Mouse (Mus musculus) kidney, adult 9 months (tissue): ENCODE data around the gene Gm28035.
A peak's percentile ranks its signal among the peaks of the same experiment; 100 is the strongest.

Experiments used
- DNase-seq: peaks from one replicate; pipeline ENCODE4 v3.0.0; 2022

The Gm28035 gene

GRCm38 (mm10) chr2:30261921-30262839 is 21.8 kb downstream of the Gm28035 start:
- DNase-seq: no peak

GRCm38 (mm10) chr2:30262840-30263441 is 22.6 kb downstream of the Gm28035 start:
- peak; percentile 89 for DNase-seq

GRCm38 (mm10) chr2:30263811-30264210 is 23.4 kb downstream of the Gm28035 start:
- DNase-seq: no peak

GRCm38 (mm10) chr2:30264671-30265519 is 24.5 kb downstream of the Gm28035 start:
- DNase-seq: peak; percentile 57

- peak; percentile 91 for DNase-seq
Measured at GRCm38 (mm10) chr2:30265767-30266253, 25.4 kb downstream of the Gm28035 start, which contains the start of gene Phyhd1. Phyhd1 (plus strand) TSS chr2:30266203.

GRCm38 (mm10) chr2:30266392-30266941 is 26.1 kb downstream of the Gm28035 start:
- DNase-seq: peak; percentile 96

- DNase-seq: no peak
Measured at GRCm38 (mm10) chr2:30267466-30267865, 27.1 kb downstream of the Gm28035 start.

- DNase-seq: no peak
Measured at GRCm38 (mm10) chr2:30268371-30268770, 28.0 kb downstream of the Gm28035 start.

- no peak for DNase-seq
Measured at GRCm38 (mm10) chr2:30269241-30269990, 29.0 kb downstream of the Gm28035 start.

- DNase-seq: peak; percentile 87
Measured at GRCm38 (mm10) chr2:30270134-30270533, 29.8 kb downstream of the Gm28035 start.

GRCm38 (mm10) chr2:30280743-30281142 is 40.4 kb downstream of the Gm28035 start, which contains the start of gene Gm28038:
Gm28038 (plus strand) TSS chr2:30281043.
- no peak for DNase-seq

- no peak for DNase-seq
Measured at GRCm38 (mm10) chr2:30281651-30282050, 41.3 kb downstream of the Gm28035 start.

- DNase-seq: peak; percentile 26
Measured at GRCm38 (mm10) chr2:30283193-30283592, 42.8 kb downstream of the Gm28035 start.

GRCm38 (mm10) chr2:30285004-30285403 is 44.6 kb downstream of the Gm28035 start:
- no peak for DNase-seq

- no peak for DNase-seq
Measured at GRCm38 (mm10) chr2:30285416-30286181, 45.2 kb downstream of the Gm28035 start.

- DNase-seq: peak; percentile 96
Measured at GRCm38 (mm10) chr2:30286192-30287026, 46.0 kb downstream of the Gm28035 start, which contains the start of the genes Dolk and Nup188. Dolk (minus strand) TSS chr2:30286334. Nup188 (plus strand) TSS chr2:30286397.

GRCm38 (mm10) chr2:30287027-30287373 is 46.6 kb downstream of the Gm28035 start:
- DNase-seq: no peak

- peak; percentile 31 for DNase-seq
Measured at GRCm38 (mm10) chr2:30299525-30299924, 59.2 kb downstream of the Gm28035 start.

GRCm38 (mm10) chr2:30299966-30300365 is 59.6 kb downstream of the Gm28035 start:
- peak; percentile 25 for DNase-seq

- DNase-seq: no peak
Measured at GRCm38 (mm10) chr2:30306087-30306486, 65.7 kb downstream of the Gm28035 start.
